In the genomic region with DNA sequence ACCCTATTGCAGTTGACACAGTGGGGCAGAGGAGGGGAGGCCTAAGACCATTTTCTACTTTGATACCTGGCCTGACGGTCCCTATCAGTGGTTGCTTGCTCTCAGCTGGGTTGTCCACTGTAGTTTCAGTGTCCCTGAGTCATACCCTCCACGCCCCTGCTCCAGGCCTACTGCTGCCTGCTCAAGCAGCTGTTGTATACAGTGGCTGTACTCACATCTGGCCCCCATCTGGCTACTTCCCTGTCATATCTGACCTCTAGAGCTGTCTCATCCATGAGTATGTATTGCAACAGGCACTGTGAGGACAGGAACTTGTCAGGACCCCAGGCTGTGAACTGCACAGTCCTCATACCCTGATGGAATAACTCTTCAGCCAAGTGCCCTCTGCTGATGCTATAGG, we compare ENCODE assay signal across 22 mouse cellular contexts. TPM values are rescaled to one million over a fixed set of nuclear protein-coding genes. Genes with fewer than 3 reads are reported as not detected.
DNase-seq lines count a peak whose midpoint lies in the region; ATAC-seq and TF ChIP-seq lines count a peak whose summit lies in the region.
"Had no signal": no experiment of that assay in that cellular context is flagged by ENCODE, and none has a peak within 500 bp of the region (broad histone marks: within the 10 kb centered on the region; RNA-seq: fewer than 3 reads in every experiment).

No protein-coding gene starts in this region.

- H3K9me3 ChIP-seq in lung, embryonic 14.5 days (ENCODE audit: low read depth, low read length): no peaks in the 10 kb centered on the region
- H3K9me3 ChIP-seq in stomach, postnatal 0 days (ENCODE audit: control insufficient read depth, low read length): no peaks in the 10 kb centered on the region
- H3K9me3 ChIP-seq: embryonic facial prominence, embryonic 10.5 days; embryonic facial prominence, embryonic 12.5 days; forebrain, embryonic 13.5 days; forebrain, embryonic 15.5 days had no signal

- intact Hi-C loops in heart, postnatal 10 days (cut with DNase I): no loop called here

- 70% methylated on average over 2 of the region's 2 CpGs for WGBS in lung, embryonic 14.5 days
- WGBS in stomach, postnatal 0 days: 63% methylated on average over 2 of the region's 2 CpGs

- no peak for TF ChIP-seq CTCF in lung, embryonic 14.5 days (IDR thresholded peaks at IDR 0.05; ENCODE audit: low read depth)
- TF ChIP-seq CTCF in stomach, postnatal 0 days (IDR thresholded peaks at IDR 0.05; ENCODE audit: low read depth): no peak

- no peaks in the 10 kb centered on the region for H3K36me3 ChIP-seq in lung, embryonic 14.5 days (ENCODE audit: insufficient read depth)
- no peaks in the 10 kb centered on the region for H3K36me3 ChIP-seq in stomach, postnatal 0 days (ENCODE audit: control insufficient read depth, insufficient read depth, low read length)
- H3K36me3 ChIP-seq: embryonic facial prominence, embryonic 10.5 days; embryonic facial prominence, embryonic 12.5 days; forebrain, embryonic 15.5 days had no signal

- DNase-seq in lung, embryonic 14.5 days: no peak
- DNase-seq in lung, postnatal 4 days: no peak
- peak; percentile 51 for DNase-seq in 3T3-L1 (ENCODE audit: low read depth, low spot score)
- no peak for DNase-seq in stomach, postnatal 0 days (ENCODE audit: low spot score)
- DNase-seq in heart, postnatal 10 days: no peak
- no peak for DNase-seq in ovary, postnatal 14 days (ENCODE audit: low spot score)
- DNase-seq: adrenal gland, adult 8-10 months; adrenal gland, postnatal 14 days; adrenal gland, postnatal 36 days; cerebellum, adult 11-12 months; cerebellum, adult 2 months; cerebellum, adult 9-10 months; cerebellum, postnatal 10 days; cerebellum, postnatal 25 days had no signal

- H3K4me1 ChIP-seq in lung, embryonic 14.5 days (ENCODE audit: insufficient read depth): no peaks in the 10 kb centered on the region
- no peaks in the 10 kb centered on the region for H3K4me1 ChIP-seq in stomach, postnatal 0 days (replicated peaks; ENCODE audit: control insufficient read depth, insufficient read depth)
- H3K4me1 ChIP-seq: embryonic facial prominence, embryonic 10.5 days; embryonic facial prominence, embryonic 12.5 days; forebrain, embryonic 13.5 days; forebrain, embryonic 15.5 days had no signal

- 0 out of 2 replicates have a peak, but pooled peaks cover 3% of the 10 kb centered on the region for H3K27me3 ChIP-seq in lung, embryonic 14.5 days (ENCODE audit: insufficient read depth, low read length)
- no peaks in the 10 kb centered on the region for H3K27me3 ChIP-seq in stomach, postnatal 0 days (ENCODE audit: control insufficient read depth, insufficient read depth, low read length)
- H3K27me3 ChIP-seq: forebrain, embryonic 13.5 days; forebrain, embryonic 15.5 days; Patski had no signal

- H3K9ac ChIP-seq in lung, embryonic 14.5 days: no peak overlapping the region
- H3K9ac ChIP-seq in stomach, postnatal 0 days (ENCODE audit: low read length): no peak overlapping the region
- H3K9ac ChIP-seq: embryonic facial prominence, embryonic 12.5 days; forebrain, embryonic 13.5 days; forebrain, embryonic 15.5 days had no signal

- H3K4me3 ChIP-seq in lung, embryonic 14.5 days (ENCODE audit: low read depth, low read length): no peak overlapping the region
- H3K4me3 ChIP-seq in stomach, postnatal 0 days (ENCODE audit: low read depth, low read length): no peak overlapping the region
- H3K4me3 ChIP-seq: embryonic facial prominence, embryonic 10.5 days; embryonic facial prominence, embryonic 12.5 days; forebrain, embryonic 13.5 days; forebrain, embryonic 15.5 days had no signal

- peak; percentile 24; the same call in 1 of the 2 replicates for ATAC-seq in lung, embryonic 14.5 days (ENCODE audit: insufficient read depth)
- peak; percentile 33; the same call in 1 of the 2 replicates for ATAC-seq in granulocyte monocyte progenitor cell, adult 5-6 weeks (replicated peaks; ENCODE audit: poor library complexity, severe bottlenecking)
- peak; percentile 49; the same call in 1 of the 2 replicates for ATAC-seq in stomach, postnatal 0 days (ENCODE audit: low FRiP score, low TSS enrichment)
- ATAC-seq: activated CD4-positive, CD25-positive, alpha-beta regulatory T cell, adult 4 months; forebrain, embryonic 13.5 days; forebrain, embryonic 15.5 days; Patski had no signal

- no peak overlapping the region for H3K27ac ChIP-seq in lung, embryonic 14.5 days (ENCODE audit: low read depth)
- H3K27ac ChIP-seq in stomach, postnatal 0 days (replicated peaks): no peak overlapping the region
- H3K27ac ChIP-seq: embryonic facial prominence, embryonic 10.5 days; embryonic facial prominence, embryonic 12.5 days; forebrain, embryonic 13.5 days; forebrain, embryonic 15.5 days had no signal

- TF ChIP-seq EP300 in stomach, postnatal 0 days (optimal IDR thresholded peaks at IDR 0.05): no peak

- H3K4me2 ChIP-seq in lung, embryonic 14.5 days: no peak overlapping the region
- no peak overlapping the region for H3K4me2 ChIP-seq in stomach, postnatal 0 days (replicated peaks; ENCODE audit: low read depth)
- H3K4me2 ChIP-seq: embryonic facial prominence, embryonic 12.5 days; forebrain, embryonic 13.5 days; forebrain, embryonic 15.5 days had no signal

RNA-seq across cellular contexts. Expression of a gene that starts 14.3 kb away (rescaled TPM):
- 268 and 283 TPM in 2 replicates for polyA plus RNA-seq in lung, embryonic 14.5 days (2014; fragmentation: Nextera tagmentation; extraction: Ambion mirVana)
- 2.7 TPM in 1 of 2 replicates, not detected in the other for total RNA-seq in granulocyte monocyte progenitor cell, adult 5-6 weeks (2014; fragmentation: Nextera tagmentation)
- total RNA-seq in granulocyte monocyte progenitor cell, adult 5-6 weeks (2017): 0.36 and 0.39 TPM in 2 replicates
- 80.4 and 98.8 TPM in 2 replicates for polyA plus RNA-seq in stomach, postnatal 0 days (2015; fragmentation: Nextera tagmentation; extraction: Ambion mirVana)
- total RNA-seq in heart, postnatal 10 days (2021): 100 to 1,000 TPM; 187 to 198 TPM
- total RNA-seq: MEL had no signal

RNA-seq across cellular contexts. Expression of a gene that starts 42.4 kb away (rescaled TPM):
- 7.8 and 8.0 TPM in 2 replicates for polyA plus RNA-seq in lung, embryonic 14.5 days (2014; fragmentation: Nextera tagmentation; extraction: Ambion mirVana)
- 11.0 and 13.8 TPM in 2 replicates for total RNA-seq in granulocyte monocyte progenitor cell, adult 5-6 weeks (2014; fragmentation: Nextera tagmentation)
- total RNA-seq in granulocyte monocyte progenitor cell, adult 5-6 weeks (2017): 9.9 and 14.6 TPM in 2 replicates
- 13.6 and 15.4 TPM in 2 replicates for polyA plus RNA-seq in stomach, postnatal 0 days (2015; fragmentation: Nextera tagmentation; extraction: Ambion mirVana)
- total RNA-seq in heart, postnatal 10 days (2021): 1 to 10 TPM; 1.9 to 2.5 TPM

Comparison
In these comparisons a context has a peak if more than half of its experiments do, and no peak if none do; other contexts are left out.
1. RNA of a gene that starts 14.3 kb away (total RNA-seq): 187 to 198 TPM in heart, postnatal 10 days; 0.36 to 2.7 TPM in granulocyte monocyte progenitor cell, adult 5-6 weeks; every median in the first group is over 10 times any median in the second.
2. Peak in every context shown above with its lines, with median percentiles within 50 percentile points of each other: ATAC-seq.